Mouse (Mus musculus): ENCODE measurements at regions not wholly inside any gene's neighbourhood (a gene's known extent, or its start where the extent isn't known, plus 50 kb on each side); places are given as distances from the start of the nearest gene placed in this dataset.

GRCm38 (mm10) chr6:73868683-73869082, 399.2 kb upstream of the 4931417E11Rik start:
- no peak overlapping the region for H3K9ac ChIP-seq (replicated peaks; ENCODE audit: low read length)
- no peak for ATAC-seq (ENCODE audit: low FRiP score, low TSS enrichment)
- H3K4me3 ChIP-seq (replicated peaks; ENCODE audit: low read depth, low read length) = no peak overlapping the region
- no peaks in the 10 kb centered on the region for H3K36me3 ChIP-seq (ENCODE audit: control insufficient read depth, insufficient read depth, low read length)
- no peak for DNase-seq
- no peak overlapping the region for H3K27ac ChIP-seq (replicated peaks; ENCODE audit: low read depth, low read length)
- H3K4me1 ChIP-seq (ENCODE audit: control insufficient read depth, insufficient read depth, low read length) = no peaks in the 10 kb centered on the region
- no peaks in the 10 kb centered on the region for H3K9me3 ChIP-seq (ENCODE audit: control insufficient read depth, low read length)
- no peaks in the 10 kb centered on the region for H3K27me3 ChIP-seq (ENCODE audit: control insufficient read depth, insufficient read depth, low read length)
- H3K4me2 ChIP-seq (ENCODE audit: low read length) = no peak overlapping the region
